Mouse (Mus musculus) heart, postnatal 0 days (tissue): ENCODE measurements around the gene Cphx1.
"Not testable (repeated sequence)": the region's sequence is repeated elsewhere in the genome, so short reads cannot be mapped to it uniquely, and the experiment has no call there.

Experiments used
- CTCF ChIP-seq: IDR thresholded peaks from 2 replicates; pipeline ENCODE4 v1.5.1; 2016; ENCODE audit warnings: antibody characterized with exemption, control low read depth, low read depth
- EP300 ChIP-seq: IDR thresholded peaks from 2 replicates; pipeline ENCODE4 v1.6.1; 2016; ENCODE audit warnings: antibody characterized with exemption, low read depth

GRCm38 (mm10) chr14:25927562-25927881, 10.6 kb upstream of the Cphx1 start, which contains the start of gene Tmem254a:
- not testable (repeated sequence) for TF ChIP-seq EP300, CTCF
